Mouse (Mus musculus) yolk sac, embryonic 10.5 days (tissue): ENCODE results near the gene Itgb2.

Experiments used
- DNase-seq: peaks from one replicate; pipeline ENCODE4 v3.0.0-alpha.2; 2017; ENCODE audit warnings: low spot score

The Itgb2 gene

DNA sequence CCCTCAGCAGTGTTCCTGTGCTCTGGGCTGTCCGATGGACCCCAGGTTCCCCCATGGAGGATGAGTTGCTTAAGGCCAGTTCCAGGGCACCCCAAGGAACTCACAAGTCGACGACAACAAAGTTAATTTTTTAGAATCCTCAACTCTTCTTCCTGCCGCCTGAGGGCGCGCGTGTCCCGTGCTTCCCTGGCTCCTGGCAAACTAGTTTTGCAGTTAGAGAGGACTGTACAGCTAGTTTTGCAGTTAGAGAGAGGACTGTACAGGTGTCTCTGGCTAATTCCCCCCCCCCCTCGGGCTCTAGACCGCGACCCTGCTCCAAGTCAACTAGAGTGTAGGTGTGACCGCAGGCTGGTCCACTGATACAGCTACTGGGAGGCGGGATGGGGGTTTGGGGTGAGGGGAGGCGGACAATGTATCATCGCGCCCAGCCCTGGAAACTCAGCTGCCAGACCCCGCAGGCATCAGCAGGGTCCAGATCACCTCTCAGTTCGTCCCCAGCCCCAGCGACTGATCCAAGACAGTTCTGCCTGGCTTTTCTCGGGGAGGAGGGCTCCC is 12.9 kb upstream of the Itgb2 start:
- DNase-seq = peak; percentile 72

DNA sequence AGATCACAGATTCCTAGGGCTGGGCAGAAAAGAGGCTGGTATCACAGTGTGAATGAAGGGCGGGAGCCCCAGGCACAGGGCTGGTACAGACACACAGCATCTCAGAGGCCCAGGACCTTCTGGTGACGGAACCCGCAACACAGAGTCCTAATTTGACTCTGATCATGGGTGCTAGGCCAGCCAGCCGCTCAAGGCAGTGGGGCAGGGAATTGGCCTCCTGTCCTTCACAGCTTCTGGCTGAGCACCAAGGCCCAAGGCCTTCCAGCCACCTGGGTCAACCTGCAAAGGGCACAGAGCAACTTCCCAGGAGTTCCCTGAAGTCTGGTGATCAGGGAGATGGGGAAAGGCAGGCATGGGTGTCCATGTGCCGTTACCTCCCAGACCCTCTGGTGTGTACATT is 12.3 kb upstream of the Itgb2 start:
- DNase-seq = no peak

DNA sequence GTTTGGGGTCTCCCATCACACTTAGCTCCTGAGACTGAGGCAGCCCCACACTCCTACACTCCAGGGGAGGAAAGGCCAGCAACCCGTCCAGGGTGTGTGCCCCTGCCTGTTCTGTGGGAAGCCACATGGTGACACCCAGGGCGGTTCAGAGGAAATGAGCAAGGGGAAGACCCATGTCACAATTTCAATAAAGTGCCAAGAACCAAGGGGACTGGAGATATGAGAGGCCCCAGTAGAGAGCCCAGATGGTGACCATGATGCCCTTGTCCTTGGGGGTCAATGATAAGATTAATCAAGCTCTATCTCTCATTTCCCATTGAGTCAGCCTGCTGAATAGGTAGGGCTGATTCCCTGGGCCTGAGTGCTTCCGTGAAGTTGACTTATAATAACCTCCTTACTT is 10.9 kb upstream of the Itgb2 start:
- DNase-seq = no peak

DNA sequence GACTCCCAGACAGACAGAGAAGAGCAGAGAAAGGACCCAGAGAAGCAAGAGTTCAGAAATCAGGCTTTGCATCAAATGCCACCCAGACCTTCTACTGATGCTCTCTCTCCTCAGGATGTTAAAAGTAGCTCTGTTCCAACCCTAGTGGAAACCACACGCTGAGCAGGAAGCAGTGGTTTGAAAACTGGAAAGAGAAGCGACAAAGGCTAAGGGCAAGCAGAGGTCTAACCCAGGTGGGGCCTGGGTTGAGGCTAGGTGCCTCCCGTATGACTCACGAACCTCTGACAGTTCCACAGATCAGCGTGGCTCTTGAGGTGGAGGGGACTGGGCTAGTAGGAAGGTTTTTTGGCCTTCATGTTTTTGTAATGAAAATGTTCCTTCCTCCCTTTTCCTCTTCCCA is 9.6 kb upstream of the Itgb2 start:
- no peak for DNase-seq

DNA sequence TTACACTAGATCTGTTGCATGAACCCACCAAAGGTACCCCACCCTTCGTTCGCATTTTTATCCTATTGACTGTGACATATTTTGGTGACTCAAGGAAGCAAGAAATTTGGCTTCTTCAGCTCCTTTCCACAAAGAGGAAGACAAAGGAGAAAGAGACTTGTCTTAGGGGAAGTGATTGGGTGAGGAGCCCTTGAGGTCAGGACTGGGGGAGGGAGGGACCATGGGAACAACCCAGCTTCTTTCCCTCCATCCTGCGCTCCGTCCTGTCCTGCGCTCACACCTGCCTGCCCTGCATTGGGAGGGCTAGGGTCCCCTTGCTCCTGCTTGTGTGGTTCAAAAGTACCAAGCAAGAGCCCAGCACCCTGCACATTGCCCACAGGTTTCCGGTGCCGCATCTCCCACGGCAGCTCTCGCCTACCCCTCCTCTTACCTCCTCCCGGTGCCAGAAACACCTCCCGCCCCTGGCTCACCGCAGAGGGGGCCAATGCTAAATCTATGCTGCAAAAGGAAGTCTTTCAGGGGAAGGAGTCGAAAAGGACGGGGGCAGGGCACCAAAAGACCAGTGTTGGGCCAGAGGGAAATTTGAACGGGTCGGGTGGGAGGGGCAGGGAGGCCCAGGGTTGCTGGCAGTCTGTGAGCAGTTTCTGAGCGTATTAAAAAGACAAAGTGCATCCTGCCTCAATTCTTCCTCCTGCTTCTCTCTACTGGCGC is 7.9 kb upstream of the Itgb2 start:
- no peak for DNase-seq

DNA sequence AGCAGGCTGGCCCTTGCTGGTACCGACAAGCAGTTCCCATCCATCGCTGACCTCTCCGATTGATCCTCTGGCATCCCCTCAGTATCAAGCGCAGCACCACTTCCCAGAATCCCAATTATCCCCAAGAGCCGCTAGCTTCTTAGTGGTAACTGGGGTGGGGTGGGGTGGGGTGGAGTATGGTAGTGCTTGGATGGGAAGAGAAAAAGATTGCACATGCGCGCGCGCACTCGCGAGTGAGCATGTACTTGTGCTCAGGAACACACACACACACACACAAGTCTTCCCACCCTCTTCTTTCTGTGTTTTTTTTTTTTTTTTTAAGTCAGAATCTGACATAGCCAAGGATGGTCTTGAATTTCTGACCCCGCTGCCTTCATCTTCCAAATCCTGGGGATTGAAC is 7.3 kb upstream of the Itgb2 start:
- DNase-seq = no peak

DNA sequence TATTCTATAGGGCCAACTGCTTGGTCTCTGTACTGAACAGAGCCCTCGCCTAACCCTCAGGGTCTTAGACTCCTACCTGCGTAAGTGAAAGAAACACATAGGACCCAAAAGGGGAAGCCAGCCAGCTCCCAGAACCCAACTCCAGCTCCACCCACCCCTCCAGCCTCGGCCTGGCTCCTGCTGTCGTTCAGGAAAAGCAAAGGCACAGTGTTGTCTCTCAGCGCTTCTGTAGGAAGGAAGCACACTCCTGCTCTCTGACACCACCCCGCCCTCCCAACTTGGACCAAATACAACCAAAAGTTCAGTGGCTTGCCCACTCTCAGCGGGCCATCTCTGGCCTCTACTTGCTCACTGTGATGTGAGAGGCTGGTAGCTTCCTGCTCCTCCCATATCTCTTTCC is 6.7 kb upstream of the Itgb2 start:
- DNase-seq = no peak

DNA sequence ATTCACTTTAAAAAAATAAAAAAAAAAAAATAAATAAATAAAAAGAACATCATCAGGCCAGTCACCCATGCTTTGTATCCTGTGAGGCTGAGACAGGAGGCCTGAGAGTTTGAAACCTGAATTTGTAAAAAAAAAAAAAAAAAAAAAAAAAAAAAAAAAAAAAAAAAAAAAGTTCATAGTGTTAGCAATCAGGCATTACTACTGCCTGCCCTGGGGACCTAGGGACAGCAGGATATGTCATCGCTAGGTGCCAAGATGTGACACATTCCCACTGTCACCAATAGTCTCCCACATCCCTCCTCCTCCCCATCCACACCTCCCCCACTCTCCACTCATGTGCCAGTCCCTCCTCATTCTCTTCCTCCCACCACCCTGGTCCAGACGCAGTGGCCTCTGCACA is 3.6 kb upstream of the Itgb2 start:
- DNase-seq = no peak

DNA sequence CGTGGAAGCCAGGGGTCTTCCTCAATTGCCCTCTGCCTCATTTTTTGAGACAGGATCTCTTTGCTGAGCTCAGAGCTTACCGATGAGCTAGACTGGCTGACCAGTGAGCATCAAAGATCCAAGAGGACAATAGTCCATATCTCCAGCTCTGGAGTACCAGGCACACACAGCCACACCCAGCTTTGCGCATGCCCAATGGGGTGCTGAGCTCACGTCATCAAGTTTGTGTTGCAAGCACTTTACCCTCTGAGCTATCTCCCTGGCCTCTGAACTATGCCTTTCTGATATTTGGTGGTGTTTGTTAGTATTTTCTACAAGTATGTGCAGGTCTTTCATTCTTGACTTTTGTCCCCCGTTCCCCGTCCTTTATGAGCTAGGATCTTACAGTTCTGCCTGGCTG is 1.4 kb upstream of the Itgb2 start:
- DNase-seq = peak; percentile 62

DNA sequence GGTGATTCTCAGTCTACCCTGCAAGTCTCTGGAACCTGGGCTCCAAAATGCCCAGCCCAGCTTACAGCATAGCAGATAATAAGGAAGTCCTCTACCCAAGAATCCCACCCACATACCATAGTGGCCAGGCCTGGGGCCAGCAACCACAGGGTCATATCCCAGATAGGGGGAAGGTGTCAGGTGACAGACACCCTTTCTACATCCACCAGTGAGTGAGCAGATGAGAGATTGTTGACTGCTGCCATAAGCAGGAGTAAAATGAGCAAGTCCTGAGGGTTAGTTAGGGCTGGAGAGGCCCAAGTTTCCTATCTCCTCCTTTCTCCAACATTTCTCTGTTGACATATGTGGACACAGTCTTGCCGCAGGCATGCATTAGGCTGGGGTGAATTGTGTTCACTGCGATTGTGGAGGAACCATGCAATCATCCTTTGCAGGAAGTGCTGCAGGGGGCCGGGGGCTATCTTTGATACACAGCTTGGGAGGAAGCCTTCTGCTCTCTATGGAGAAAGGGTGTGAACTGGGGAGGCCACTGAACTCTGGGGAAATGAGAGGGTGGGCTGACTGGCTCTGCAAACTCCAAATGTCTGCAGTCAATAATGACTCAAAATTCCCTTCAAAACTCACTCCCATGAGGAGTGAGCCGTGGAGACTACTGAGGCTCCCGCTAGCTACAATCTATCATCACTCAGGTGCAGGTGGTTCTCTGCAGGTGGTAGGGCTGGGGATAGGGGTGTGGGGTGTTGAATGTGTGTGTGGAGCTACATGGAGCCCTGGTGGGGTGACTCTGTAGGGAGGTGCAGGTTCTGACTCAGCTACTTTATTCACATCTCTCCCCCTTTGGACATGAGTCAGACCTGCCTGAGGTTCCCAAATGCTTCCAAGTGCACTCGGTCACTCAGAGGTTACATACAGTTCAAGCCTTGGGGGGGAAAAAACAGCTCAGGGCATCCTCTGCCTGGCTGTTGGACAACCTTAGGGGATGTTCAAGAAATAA is 1.3 kb downstream of the Itgb2 start:
- no peak for DNase-seq

DNA sequence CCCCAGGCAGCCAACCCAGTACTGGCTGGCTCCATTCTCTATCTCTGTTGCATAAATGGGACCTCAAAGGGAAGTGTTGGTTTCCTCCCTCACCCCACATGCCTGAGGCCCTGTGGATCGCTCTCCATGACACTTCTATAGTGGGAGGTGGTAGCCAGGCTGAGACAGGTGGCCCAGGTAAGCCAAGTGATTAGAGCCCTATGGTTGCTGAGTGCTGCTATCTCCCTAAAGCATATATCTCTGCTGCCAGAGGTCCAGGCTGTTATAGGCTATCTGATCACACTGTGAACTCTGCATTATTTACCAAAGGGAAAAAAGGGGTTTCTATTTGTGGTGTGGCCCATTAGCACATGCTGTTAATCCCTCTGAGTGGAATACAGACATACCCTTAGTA is 2.0 kb downstream of the Itgb2 start:
- no peak for DNase-seq

DNA sequence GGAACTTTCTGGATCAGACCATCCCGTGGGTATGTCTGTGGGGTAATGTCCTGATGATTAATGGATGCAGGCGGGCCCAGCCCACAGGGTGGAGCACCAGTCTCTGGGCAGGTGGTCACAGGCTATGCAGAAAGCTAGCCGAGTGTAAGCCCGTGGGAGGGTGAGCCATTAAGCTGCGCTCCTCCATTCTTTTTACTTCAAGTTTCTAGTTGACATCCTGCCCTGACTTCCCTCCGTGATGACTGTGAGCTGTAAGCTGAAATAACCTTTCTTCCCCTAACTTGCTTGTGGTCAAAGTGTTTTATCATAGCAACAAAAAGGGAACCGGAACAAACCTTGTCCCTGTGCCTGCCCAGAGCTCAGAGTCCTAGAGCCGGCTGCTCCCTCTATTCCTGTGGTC is 6.7 kb downstream of the Itgb2 start:
- no peak for DNase-seq

DNA sequence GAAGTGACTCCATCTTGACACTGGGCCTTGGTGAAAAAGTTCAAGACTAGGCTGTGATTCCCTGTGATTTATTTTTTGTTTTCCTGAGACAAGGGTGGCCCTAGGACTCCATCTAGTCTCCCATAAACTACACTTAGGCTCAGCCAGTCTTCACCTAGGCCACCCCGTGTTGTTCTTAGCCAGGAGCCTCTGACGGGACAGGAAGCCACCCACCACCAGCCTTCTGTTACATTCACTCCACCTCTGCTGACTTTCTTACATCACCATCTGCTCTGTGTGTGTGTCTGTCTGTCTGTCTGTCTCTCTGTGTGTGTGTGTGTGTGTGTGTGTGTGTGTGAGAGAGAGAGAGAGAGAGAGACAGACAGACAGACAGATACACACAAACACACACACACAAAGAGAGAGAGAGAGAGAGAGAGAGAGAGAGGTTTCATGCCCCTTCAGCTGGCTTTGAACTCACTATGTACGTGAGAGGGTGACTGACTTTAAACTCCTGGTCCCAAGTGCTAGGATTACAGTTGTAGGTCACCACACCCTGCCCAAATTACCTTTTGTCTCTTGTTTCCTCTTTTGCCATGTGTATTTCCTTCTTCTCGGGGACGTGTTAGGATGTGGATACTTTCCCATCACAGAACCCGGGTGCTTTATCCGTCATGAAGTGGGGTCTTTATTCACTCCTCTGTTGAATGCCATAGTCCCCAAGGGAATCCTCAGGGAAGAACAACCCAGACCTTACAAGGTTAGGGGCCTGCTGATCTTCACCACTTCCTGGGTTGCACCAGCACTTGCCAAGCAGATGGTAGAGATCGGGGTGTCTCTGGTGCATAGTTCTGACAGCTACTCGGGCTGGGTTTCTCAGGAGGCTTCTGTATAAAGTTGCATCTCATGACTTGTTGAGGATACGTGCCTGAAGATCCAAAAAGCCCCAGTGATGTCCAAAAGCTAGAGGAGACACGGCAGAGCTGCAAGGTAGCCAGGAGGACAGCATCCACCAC is 7.5 kb downstream of the Itgb2 start:
- no peak for DNase-seq

DNA sequence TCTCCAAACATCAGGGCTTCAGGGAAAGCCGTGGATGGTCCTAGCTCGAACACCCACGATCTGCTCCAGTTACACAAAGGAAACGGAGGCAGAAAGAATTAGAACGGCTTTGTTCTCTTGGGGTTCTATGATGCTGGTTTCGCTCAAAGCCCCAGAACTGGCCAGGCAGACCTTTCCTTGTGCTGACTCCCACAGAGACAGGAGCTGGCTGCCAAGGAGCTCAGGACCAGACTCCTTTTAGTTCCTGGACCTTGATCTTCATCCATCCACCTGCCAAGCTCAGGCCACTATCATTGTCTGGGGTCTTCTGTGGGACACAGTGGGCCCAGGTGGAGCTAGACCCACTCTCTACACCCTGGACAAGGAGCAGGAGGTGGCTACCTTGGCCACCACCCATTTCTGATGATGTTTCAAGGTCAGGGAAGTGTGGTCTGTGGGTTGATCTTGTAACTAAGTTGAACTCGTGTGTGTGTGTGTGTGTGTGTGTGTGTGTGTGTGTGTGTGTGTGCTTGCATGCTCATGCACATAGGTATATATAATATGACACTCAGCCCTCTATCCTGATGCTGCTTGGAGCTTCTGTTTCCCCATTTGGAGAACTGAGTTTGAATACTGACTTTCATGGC is 9.4 kb downstream of the Itgb2 start:
- no peak for DNase-seq

DNA sequence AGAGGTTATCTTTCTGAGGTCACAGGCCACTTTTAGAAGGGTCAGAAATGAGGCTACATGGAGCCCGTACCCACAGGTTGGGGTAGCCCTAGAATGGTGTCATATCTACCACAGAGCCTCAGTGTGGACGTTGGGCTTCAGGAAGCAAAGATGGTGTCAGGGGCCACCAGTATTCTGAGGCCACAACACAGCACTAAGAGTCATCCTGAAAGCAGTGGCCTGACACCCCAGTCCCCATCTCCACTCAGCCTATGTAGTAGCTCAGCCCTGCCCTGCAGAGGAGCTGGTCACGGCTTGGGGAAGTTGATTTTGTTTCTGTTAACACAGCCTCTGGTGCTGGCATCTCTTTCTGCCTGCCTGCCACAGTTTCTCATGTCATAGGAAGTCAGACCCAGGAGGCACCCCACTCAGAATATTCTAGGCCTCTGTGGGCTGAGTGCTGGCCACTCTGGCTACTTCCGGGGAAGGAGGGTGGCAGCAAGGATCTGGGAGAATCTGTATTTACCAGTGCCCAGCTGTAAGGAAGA is 10.6 kb downstream of the Itgb2 start:
- no peak for DNase-seq

DNA sequence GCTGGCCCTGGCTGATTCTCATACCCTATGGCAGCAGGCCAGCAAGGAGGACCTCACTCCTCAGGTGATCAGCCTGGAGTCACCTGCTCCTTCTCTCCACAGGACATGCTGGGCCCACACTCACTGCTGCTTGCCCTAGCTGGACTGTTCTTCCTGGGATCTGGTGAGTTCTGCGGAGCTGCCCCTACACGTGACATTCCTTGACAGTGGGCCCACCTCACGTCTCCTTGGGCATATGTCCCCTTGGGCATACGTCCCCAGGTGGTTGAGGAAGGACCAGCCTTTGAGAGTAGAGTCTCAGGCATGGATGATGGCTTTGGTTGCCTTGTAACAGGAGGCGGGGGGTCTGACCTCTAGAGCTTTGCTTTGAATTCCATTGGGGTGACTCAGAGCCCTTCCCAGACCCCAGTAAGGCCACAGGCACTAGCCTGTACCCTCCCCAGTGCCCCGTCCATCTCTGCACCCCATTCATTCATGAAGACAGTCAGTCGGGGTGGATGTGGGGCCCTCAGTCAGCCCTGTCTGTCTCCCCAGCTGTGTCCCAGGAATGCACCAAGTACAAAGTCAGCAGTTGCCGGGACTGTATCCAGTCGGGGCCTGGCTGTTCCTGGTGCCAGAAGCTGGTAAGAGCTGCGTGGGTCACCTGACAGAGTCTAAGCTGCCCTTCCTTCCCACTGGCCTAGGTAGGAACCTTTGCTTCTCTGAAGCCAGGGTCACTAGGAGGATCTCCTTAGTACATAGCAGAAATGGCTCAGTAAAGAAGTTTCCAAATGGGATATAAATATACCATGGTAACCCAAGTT is 12.0 kb downstream of the Itgb2 start:
- DNase-seq = no peak

DNA sequence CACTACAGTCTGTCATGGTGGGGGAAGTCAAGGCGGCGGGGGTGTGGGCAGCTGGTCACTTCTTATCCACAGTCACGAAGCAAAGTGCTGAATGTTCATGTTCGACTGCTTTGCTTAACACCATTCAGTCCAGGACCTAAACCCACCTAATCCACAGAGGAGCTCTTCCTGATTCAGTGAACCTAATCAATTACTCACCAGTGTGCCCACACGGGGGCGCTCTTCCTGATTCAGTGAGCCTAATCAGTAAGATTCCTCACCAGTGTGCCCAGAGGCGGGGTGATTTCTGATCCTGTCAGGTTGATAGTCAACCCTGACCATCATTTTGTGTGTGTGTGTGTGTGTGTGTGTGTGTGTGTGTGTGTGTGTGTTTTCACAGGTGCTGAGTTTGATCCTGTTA is 13.2 kb downstream of the Itgb2 start:
- no peak for DNase-seq

DNA sequence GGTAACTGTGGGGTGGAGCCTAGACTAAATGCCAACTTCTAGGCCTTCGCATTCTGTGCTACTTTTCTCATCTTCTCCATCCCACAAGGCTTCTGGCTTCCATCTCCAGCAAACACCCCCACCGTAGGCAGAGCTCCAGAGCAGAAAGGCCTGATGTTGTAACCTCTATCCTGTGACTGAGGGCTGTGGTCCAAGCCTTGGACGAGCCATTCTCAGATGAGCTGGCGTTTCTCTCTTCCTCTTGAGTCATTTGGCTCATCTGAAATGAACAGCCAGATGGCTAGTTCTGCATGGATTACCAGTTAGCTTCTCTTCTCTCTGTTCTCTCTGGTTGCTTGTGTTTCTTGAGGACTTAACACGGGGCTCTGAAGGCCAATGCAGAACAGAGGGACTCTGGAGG is 14.9 kb downstream of the Itgb2 start:
- DNase-seq = no peak

DNA sequence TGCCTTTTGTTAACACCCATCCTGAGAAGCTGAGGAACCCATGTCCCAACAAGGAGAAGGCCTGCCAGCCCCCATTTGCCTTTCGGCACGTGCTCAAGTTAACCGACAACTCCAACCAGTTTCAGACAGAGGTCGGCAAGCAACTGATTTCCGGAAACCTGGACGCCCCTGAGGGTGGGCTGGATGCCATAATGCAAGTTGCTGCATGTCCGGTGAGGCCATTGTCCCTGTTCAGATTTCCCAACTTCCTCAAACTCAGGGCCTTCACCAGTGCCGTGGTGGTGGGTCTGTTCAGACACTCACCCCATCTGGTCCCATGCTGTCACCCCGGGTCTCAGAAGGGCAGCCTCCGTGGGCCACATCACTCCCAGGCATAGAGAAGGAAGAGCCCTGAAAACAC is 18.5 kb downstream of the Itgb2 start:
- no peak for DNase-seq

DNA sequence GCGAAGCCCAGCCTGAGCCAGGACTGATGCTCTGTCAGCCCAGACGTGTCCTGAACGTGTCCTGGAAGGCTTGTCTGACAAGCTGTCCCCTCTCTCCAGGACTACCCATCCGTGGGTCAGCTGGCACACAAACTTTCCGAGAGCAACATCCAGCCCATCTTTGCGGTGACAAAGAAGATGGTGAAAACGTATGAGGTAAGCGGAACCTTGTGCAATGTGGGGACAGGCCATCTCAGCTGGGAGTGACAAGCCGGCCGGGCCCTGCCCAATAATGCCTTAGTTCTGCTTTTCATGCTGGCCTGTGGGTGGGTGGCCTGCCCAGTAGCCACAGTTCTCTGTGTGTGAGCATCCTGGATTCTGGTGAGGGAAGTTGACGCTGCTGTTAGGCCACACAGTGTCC is 20.8 kb downstream of the Itgb2 start:
- DNase-seq = no peak
